Mouse (Mus musculus): Measurements from ENCODE around the gene Cdhr2. TPM values are rescaled to one million over a fixed set of nuclear protein-coding genes. Genes with fewer than 3 reads are reported as not detected.
A peak's percentile ranks its signal among the peaks of the same experiment; 100 is the strongest.

Cdhr2 gene
- polyA plus RNA-seq, 1 experiment: not detected

DNA sequence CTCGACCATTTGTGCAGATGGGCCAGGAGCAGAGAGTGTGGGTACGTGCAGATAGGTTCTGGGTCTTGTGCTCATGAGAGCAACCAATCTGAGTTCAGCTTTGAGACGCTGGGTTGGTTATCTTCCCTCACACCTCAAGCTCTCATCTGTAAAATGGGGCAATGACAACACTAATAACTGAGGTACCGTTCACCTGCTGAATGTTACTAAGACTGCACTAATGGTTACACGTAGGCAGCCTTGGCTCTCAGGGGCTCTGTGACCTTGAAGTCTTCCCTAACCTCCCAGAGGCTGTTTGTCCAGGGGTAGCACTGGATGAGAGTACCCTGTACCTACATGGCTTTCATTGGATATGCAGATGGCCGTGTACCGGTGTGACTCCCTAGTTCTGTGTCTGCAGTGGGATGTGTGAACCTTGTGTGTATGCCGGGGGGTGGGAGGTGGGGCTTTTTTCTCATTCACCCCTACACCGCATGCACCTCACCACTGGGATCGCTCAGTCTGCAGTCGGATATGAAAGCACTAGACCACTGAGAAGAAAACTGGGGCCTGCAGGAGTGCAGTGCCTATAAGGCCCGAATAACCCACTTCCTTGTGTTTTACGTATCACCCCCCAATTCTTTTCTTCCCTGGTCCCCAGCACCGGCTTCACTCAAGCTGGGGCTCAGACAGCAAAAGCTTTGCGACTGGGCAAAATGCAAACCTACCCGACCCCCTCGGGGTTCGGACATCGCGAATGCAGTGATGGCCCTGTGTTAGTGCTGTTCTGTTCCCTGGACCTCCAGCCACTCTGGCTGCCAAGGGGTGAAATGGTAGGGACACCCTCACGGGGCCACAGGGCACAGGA, 8.3 kb upstream of the Cdhr2 start:
- TF ChIP-seq GATA1 (IDR thresholded peaks at IDR 0.05; ENCODE audit: borderline replicate concordance, low read length): no peak
- no peak for TF ChIP-seq FLI1 (IDR thresholded peaks at IDR 0.05; ENCODE audit: low read length)
- Histone ChIP-seq H3K4me3 (replicated peaks) (peak overlapping the region; percentile 93), H3K27me3 (replicated peaks) (no peaks in the 10 kb centered on the region), H3K9me3 (no peaks in the 10 kb centered on the region), H3K4me1 (peaks cover 65% of the 10 kb centered on the region), H3K36me3 (replicated peaks; ENCODE audit: low read length) (peaks cover 6% of the 10 kb centered on the region)

DNA sequence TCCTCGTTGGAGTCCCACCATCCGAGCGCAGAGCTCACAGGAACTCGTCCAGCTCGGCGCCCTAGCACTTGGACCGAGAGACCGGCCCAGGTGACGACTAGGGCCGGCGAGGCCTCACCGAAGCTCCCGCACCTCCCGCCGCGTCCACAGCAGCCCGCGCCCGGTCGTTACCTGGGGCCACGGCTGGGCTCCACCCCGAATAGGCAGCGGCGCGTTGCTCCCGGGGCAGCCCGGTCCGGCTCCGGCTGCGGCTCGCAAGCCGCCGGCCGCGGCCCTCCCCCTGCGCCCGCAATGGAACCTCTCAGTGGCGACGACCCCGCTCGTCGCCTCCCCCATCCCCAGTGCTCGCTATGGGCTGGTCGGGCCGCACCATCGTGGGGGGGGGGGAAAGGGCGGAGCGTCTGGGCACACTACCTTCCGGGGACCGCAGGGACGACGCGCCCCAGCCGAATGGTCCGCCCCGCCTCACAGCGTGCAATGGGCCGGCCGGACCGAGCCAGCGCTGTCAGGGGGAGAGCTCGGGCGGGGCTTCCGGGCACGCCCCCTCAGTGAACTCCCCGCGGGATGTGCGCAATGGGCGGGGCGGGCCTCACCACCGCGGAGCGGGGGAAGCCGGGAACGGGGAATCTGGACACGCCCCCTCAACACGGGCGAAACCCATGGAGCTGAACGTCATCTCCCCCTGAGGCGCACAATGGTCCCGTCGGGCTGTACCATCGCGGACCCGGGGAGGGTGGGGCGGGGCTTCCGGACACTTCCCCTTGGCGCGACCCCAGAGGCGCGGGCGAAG, 7.5 kb upstream of the Cdhr2 start, which contains the start of gene Rnf44:
Gene Rnf44, minus strand, starts transcription at position 350 of the 790 bp plus-strand sequence.
- Histone ChIP-seq H3K4me3 (replicated peaks) (peak within 1 kb of the TSS; percentile 93), H3K4me1 (peaks cover 59% of the 10 kb centered on the region), H3K9me3 (no peaks in the 10 kb centered on the region), H3K36me3 (replicated peaks; ENCODE audit: low read length) (peaks cover 6% of the 10 kb centered on the region), H3K27me3 (replicated peaks) (no peaks in the 10 kb centered on the region)
- TF ChIP-seq FLI1 (IDR thresholded peaks at IDR 0.05; ENCODE audit: low read length): 0 out of 2 replicates have a peak, but pooled peaks have one; percentile 22
- TF ChIP-seq GATA1 (IDR thresholded peaks at IDR 0.05; ENCODE audit: borderline replicate concordance, low read length): no peak

DNA sequence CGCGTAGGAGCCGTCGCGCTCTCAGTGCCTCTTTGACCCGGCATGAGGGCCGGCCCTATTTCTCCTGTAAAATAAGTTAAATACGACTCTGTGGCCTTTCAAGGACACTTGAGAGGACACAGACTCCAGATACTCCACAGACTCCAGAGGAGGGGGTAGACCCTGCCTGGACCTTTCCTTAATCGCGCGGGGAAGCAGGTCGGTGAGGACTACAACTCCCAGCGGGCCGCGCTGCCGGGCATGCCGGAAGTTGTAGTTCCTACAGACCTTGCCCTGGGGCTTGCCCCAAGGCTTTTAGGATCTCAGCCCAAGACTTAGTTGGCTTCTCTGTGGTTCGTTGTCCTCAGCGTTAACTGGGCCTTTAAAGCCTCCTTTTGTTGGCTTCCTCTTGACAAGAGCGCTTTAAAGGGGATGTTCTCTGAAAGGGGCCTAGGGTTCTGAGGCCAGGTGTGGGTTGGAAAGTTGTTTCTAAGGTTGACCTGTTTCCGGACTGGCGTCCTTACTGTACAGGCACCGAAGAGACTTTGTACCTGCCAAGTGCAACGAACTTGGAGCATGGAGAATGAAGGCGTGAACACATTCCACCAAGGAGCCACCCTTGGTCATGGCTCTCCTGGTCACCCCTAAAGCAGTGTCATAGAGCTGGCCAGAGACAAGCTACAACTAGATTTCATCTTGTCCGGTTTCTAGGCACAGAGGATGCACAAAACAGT, 6.8 kb upstream of the Cdhr2 start:
- peaks cover 52% of the 10 kb centered on the region for H3K4me1 ChIP-seq
- no peak for TF ChIP-seq GATA1 (IDR thresholded peaks at IDR 0.05; ENCODE audit: borderline replicate concordance, low read length)
- TF ChIP-seq FLI1 (IDR thresholded peaks at IDR 0.05; ENCODE audit: low read length): no peak
- H3K4me3 ChIP-seq (replicated peaks): peak overlapping the region; percentile 93
- H3K36me3 ChIP-seq (replicated peaks; ENCODE audit: low read length): peaks cover 6% of the 10 kb centered on the region
- no peaks in the 10 kb centered on the region for H3K9me3 ChIP-seq
- H3K27me3 ChIP-seq (replicated peaks): peaks cover 3% of the 10 kb centered on the region

DNA sequence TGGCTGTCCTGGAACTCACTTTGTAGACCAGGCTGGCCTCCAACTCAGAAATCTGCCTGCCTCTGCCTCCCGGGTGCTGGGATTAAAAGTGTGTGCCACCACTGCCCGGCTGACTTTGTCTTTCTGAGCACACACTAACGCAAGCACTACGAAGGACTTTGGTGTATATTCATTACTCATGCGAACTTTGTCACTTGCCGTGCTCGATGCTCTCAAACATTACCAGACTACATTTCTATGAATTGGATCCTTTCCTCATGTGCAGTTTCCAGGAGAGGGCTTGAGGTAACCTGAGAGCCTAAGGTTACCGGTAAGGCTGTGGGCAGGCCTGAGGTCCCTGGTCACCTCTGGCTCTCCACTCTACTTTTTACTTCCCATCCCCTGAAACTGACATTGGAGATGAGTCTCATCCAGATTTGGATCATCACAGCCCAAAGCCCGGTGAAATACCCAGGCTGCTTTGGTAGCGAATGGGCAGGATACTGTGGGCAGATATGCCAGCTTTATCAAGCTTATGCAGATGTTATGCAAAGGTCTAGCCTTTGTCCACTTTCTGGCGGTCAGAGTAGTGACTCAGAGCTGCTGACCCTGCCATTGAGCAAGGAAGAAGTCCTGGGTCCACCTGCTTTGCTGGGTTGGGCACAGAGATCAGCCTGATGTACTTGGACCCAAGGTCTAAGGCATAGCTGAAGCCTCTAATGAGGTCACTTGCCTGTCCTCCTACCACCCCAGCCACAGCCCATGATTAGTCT, 5.6 kb upstream of the Cdhr2 start:
- Histone ChIP-seq H3K36me3 (replicated peaks; ENCODE audit: low read length) (peaks cover 2% of the 10 kb centered on the region), H3K27me3 (replicated peaks) (peaks cover 6% of the 10 kb centered on the region), H3K4me1 (peaks cover 43% of the 10 kb centered on the region), H3K4me3 (replicated peaks) (no peak overlapping the region), H3K9me3 (no peaks in the 10 kb centered on the region)
- TF ChIP-seq FLI1 (IDR thresholded peaks at IDR 0.05; ENCODE audit: low read length) (no peak), GATA1 (IDR thresholded peaks at IDR 0.05; ENCODE audit: borderline replicate concordance, low read length) (no peak)

DNA sequence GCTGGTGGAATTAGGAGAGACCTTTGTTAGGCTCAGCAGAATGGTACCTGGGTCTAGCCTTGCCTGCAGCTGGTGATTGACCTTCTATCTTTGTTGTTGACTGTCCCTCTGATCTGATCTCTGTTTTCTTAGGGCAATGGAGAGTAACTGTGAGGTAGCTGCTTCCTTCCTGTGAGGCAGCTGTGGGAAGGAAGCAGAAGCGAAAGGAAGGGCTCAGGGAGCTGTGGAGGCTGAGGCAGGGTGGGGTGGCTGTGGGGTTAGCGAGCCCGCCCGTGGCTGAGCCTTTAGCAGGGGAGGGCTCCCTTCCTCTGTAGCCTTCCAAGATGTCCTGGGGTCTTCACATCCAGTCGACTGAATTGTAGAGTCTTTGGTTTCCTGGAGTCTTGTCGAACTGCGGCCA, 1.2 kb downstream of the Cdhr2 start:
- TF ChIP-seq FLI1 (IDR thresholded peaks at IDR 0.05; ENCODE audit: low read length): no peak
- no peak for TF ChIP-seq GATA1 (IDR thresholded peaks at IDR 0.05; ENCODE audit: borderline replicate concordance, low read length)
- no peaks in the 10 kb centered on the region for H3K36me3 ChIP-seq (replicated peaks; ENCODE audit: low read length)
- peaks cover 4% of the 10 kb centered on the region; the same call in 1 of the 2 replicates for H3K4me1 ChIP-seq
- peaks cover 48% of the 10 kb centered on the region for H3K27me3 ChIP-seq (replicated peaks)
- H3K9me3 ChIP-seq: no peaks in the 10 kb centered on the region
- H3K4me3 ChIP-seq (replicated peaks): no peak overlapping the region

DNA sequence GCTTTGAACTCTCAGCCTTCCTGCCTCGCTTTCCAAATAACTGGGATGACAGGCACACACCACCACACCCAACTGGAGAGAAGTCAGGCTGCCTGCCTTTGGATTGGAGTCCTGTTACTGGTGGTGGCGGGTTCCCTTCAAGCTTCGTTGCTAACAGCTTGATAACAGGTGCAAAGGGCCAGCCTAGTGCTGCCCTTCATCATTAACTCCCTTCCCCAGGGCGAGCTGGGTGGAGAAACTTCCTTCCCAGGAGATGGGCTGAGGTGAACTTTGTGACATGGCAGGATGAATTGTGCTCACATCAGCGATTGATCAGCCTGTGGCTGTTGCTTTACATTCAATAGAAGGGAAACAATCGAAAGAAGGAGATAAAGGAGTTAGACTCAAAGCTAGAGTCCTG, 3.6 kb downstream of the Cdhr2 start:
- Histone ChIP-seq H3K27me3 (replicated peaks) (peaks cover 48% of the 10 kb centered on the region), H3K36me3 (replicated peaks; ENCODE audit: low read length) (no peaks in the 10 kb centered on the region)
- no peak for TF ChIP-seq GATA1 (IDR thresholded peaks at IDR 0.05; ENCODE audit: borderline replicate concordance, low read length)
- no peak for TF ChIP-seq FLI1 (IDR thresholded peaks at IDR 0.05; ENCODE audit: low read length)

DNA sequence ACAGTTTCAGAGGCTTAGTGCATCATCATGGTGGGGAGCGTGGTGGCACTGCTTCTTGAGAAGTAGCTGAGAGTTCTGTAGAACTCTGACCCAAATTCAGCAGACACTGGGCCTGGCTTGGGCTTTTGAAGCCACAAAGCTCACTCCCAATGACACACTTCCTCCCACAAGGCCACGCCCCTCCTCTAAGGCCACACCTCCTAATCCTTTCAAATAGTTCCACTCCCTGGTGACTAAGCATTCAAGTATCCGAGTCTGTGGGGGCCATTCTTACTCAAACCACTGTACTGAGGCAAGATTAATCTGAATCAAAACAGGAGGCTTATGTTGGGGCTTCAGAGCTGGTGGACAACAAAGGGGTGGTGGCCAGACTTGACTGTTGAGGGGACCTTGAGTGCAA, 9.6 kb downstream of the Cdhr2 start:
- Histone ChIP-seq H3K36me3 (replicated peaks; ENCODE audit: low read length) (no peaks in the 10 kb centered on the region), H3K4me3 (replicated peaks) (no peak overlapping the region), H3K27me3 (replicated peaks) (peaks cover 34% of the 10 kb centered on the region), H3K4me1 (no peaks in the 10 kb centered on the region), H3K9me3 (peaks cover 20% of the 10 kb centered on the region)
- TF ChIP-seq GATA1 (IDR thresholded peaks at IDR 0.05; ENCODE audit: borderline replicate concordance, low read length) (no peak), FLI1 (IDR thresholded peaks at IDR 0.05; ENCODE audit: low read length) (no peak)

More for the DNA sequence above, 3.6 kb downstream of the Cdhr2 start:
- Histone ChIP-seq H3K4me3 (replicated peaks) (no peak overlapping the region), H3K4me1 (peaks cover 4% of the 10 kb centered on the region; the same call in 1 of the 2 replicates), H3K9me3 (no peaks in the 10 kb centered on the region)

DNA sequence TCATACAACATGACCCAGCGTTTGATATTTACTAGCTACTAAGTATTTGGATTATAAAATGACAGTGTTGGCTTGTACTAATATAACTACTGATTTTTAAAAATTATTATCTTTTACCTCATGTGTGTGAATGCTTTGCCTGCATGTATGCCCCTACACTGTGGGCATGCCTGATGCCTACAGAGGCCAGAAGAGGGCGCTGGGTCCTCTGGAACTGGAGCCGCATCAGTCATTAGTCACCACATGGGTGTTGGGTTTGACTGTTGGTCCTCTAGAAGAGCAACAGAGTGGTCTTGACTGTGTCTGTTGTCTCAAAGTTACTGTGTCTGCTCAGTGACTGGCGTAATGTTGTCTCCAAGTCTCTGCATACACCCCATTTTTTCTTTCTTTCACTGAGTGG, 13.1 kb downstream of the Cdhr2 start:
- Histone ChIP-seq H3K4me1 (no peaks in the 10 kb centered on the region), H3K36me3 (replicated peaks; ENCODE audit: low read length) (no peaks in the 10 kb centered on the region)
- no peak for TF ChIP-seq GATA1 (IDR thresholded peaks at IDR 0.05; ENCODE audit: borderline replicate concordance, low read length)
- no peak for TF ChIP-seq FLI1 (IDR thresholded peaks at IDR 0.05; ENCODE audit: low read length)

DNA sequence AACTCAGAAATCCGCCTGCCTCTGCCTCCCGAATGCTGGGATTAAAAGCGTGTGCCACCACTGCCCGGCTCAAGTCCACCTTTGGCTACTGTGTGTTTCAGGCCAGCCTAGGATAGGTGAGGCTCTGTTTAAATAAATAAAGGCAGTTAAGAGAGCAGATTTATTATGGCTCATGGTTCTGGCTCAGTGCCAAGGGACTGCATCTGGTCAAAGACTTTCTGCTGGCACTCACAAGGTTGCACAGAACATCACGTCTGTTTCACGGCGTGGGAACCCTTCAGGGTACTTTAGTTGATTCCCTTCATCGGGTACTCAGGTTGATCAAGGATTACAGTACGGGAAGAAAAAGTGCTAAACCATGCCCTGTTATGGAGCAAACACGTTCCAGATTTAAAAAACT, 13.7 kb downstream of the Cdhr2 start:
- H3K4me1 ChIP-seq: no peaks in the 10 kb centered on the region
- H3K27me3 ChIP-seq (replicated peaks): peaks cover 56% of the 10 kb centered on the region
- H3K9me3 ChIP-seq: peaks cover 20% of the 10 kb centered on the region
- H3K4me3 ChIP-seq (replicated peaks): no peak overlapping the region
- TF ChIP-seq FLI1 (IDR thresholded peaks at IDR 0.05; ENCODE audit: low read length) (no peak), GATA1 (IDR thresholded peaks at IDR 0.05; ENCODE audit: borderline replicate concordance, low read length) (no peak)
- H3K36me3 ChIP-seq (replicated peaks; ENCODE audit: low read length): no peaks in the 10 kb centered on the region

More for the DNA sequence above, 13.1 kb downstream of the Cdhr2 start:
- H3K4me3 ChIP-seq (replicated peaks): no peak overlapping the region
- peaks cover 53% of the 10 kb centered on the region for H3K27me3 ChIP-seq (replicated peaks)
- H3K9me3 ChIP-seq: peaks cover 20% of the 10 kb centered on the region
